Mouse (Mus musculus) midbrain, embryonic 16.5 days (tissue): ENCODE data around the gene Lamtor5. TPM values are rescaled to one million over a fixed set of nuclear protein-coding genes. Genes with fewer than 3 reads are reported as not detected.

ENCODE experiments used
- ATAC-seq: fragments of 200-750 bp; cut with Nextera tagmentation; 2 replicates; pipeline ENCODE4 v1.8.0; 2017; ENCODE audit warnings: moderate TSS enrichment
- H3K27ac ChIP-seq: fragments of 300-500 bp; sonication (generic); 2 replicates; pipeline ENCODE4 v1.5.1; 2014; ENCODE audit warnings: mild to moderate bottlenecking, low read length, mixed read lengths
- H3K27me3 ChIP-seq: fragments of 300-500 bp; sonication (generic); 2 replicates; pipeline ENCODE4 v1.6.1; 2014; ENCODE audit warnings: low read depth, low read length, mixed read lengths; ENCODE audit not compliant: control insufficient read depth, insufficient read depth
- H3K36me3 ChIP-seq: fragments of 300-500 bp; sonication (generic); 2 replicates; pipeline ENCODE4 v1.6.1; 2014; ENCODE audit warnings: mild to moderate bottlenecking, low read length, moderate library complexity, mixed read lengths; ENCODE audit not compliant: control insufficient read depth, insufficient read depth
- H3K4me1 ChIP-seq: fragments of 300-500 bp; sonication (generic); 2 replicates; pipeline ENCODE4 v1.6.1; 2014; ENCODE audit warnings: mild to moderate bottlenecking, low read length, mixed read lengths; ENCODE audit not compliant: control insufficient read depth, insufficient read depth
- H3K4me2 ChIP-seq: fragments of 300-500 bp; sonication (generic); 2 replicates; pipeline ENCODE4 v1.6.1; 2014; ENCODE audit warnings: mild to moderate bottlenecking, low read length, mixed read lengths
- H3K4me3 ChIP-seq: fragments of 300-500 bp; sonication (generic); 2 replicates; pipeline ENCODE4 v1.5.1; 2014; ENCODE audit warnings: low read depth, mild to moderate bottlenecking, low read length, moderate library complexity, mixed read lengths
- H3K9ac ChIP-seq: fragments of 300-500 bp; sonication (generic); 2 replicates; pipeline ENCODE4 v1.6.1; 2014; ENCODE audit warnings: low read depth, low read length, mixed read lengths
- H3K9me3 ChIP-seq: fragments of 300-500 bp; sonication (generic); replicated peaks from 2 replicates; pipeline ENCODE4 v1.6.1; 2014; ENCODE audit warnings: mild to moderate bottlenecking, low read length, mixed read lengths; ENCODE audit not compliant: control insufficient read depth, poor library complexity, severe bottlenecking
- WGBS: fragments of 180-500 bp; shearing (Covaris S2); extraction: QIAGEN DNeasy Blood & Tissue Kit; methylation state at CpG from one replicate; pipeline ENCODE4 v1.1.7; 2014; 5-methylcytosine and 5-hydroxymethylcytosine counted together
- polyA plus RNA-seq: library from polyadenylated mRNA; unstranded; fragments of >200 nt; fragmentation: Nextera tagmentation; extraction: Ambion mirVana; gene quantifications from 2 replicates; pipeline ENCODE4 v1.2.1, GENCODE M21; 2015

The Lamtor5 gene
- polyA plus RNA-seq, 1 experiment from 2014 or later, result 178 TPM

GRCm38 (mm10) chr3:107239607-107240006 lies 39.1 kb upstream of the Lamtor5 start, which contains the start of gene Prok1:
Gene Prok1 (minus strand): TSS chr3:107239707.
- Histone ChIP-seq H3K9ac (no peak within 1 kb of the TSS), H3K27me3 (no peaks in the 10 kb centered on the region; the same call in 1 of the 2 replicates), H3K4me2 (no peak within 1 kb of the TSS), H3K9me3 (no peaks in the 10 kb centered on the region), H3K4me3 (no peak within 1 kb of the TSS), H3K36me3 (no peaks in the 10 kb centered on the region), H3K27ac (no peak within 1 kb of the TSS), H3K4me1 (no peaks in the 10 kb centered on the region; the same call in 1 of the 2 replicates)
- ATAC-seq, result no peak
- WGBS, result 91% methylated on average over 9 of the region's 9 CpGs

- no peak overlapping the region for H3K4me3 ChIP-seq
- H3K4me2 ChIP-seq, result no peak overlapping the region
- no peaks in the 10 kb centered on the region for H3K9me3 ChIP-seq
- no peaks in the 10 kb centered on the region for H3K36me3 ChIP-seq
- ATAC-seq, result peak; percentile 66; the same call in 1 of the 2 replicates
- H3K27me3 ChIP-seq, result no peaks in the 10 kb centered on the region; the same call in 1 of the 2 replicates
- H3K4me1 ChIP-seq, result no peaks in the 10 kb centered on the region; the same call in 1 of the 2 replicates
- H3K9ac ChIP-seq, result no peak overlapping the region
- no peak overlapping the region for H3K27ac ChIP-seq
- 25% methylated on average over 14 of the region's 14 CpGs for WGBS
These were observed 37.1 kb upstream of the Lamtor5 start for GRCm38 (mm10) chr3:107241389-107242094.

GRCm38 (mm10) chr3:107246876-107247275 lies 31.8 kb upstream of the Lamtor5 start:
- Histone ChIP-seq H3K27me3 (no peaks in the 10 kb centered on the region; the same call in 1 of the 2 replicates), H3K4me1 (no peaks in the 10 kb centered on the region; the same call in 1 of the 2 replicates), H3K27ac (no peak overlapping the region), H3K36me3 (no peaks in the 10 kb centered on the region), H3K4me2 (no peak overlapping the region), H3K9ac (no peak overlapping the region), H3K9me3 (no peaks in the 10 kb centered on the region), H3K4me3 (no peak overlapping the region)
- WGBS, result 75% methylated on average over 6 of the region's 6 CpGs
- ATAC-seq, result no peak

- Histone ChIP-seq H3K27ac (no peak overlapping the region), H3K27me3 (no peaks in the 10 kb centered on the region; the same call in 1 of the 2 replicates), H3K9ac (no peak overlapping the region), H3K4me2 (no peak overlapping the region), H3K4me1 (no peaks in the 10 kb centered on the region), H3K4me3 (no peak overlapping the region), H3K9me3 (no peaks in the 10 kb centered on the region), H3K36me3 (no peaks in the 10 kb centered on the region)
- no peak for ATAC-seq
- 74% methylated on average over 3 of the region's 3 CpGs for WGBS
These were observed 29.6 kb upstream of the Lamtor5 start for GRCm38 (mm10) chr3:107249042-107249441.

GRCm38 (mm10) chr3:107250320-107250719 lies 28.3 kb upstream of the Lamtor5 start:
- no peak overlapping the region for H3K27ac ChIP-seq
- no peaks in the 10 kb centered on the region for H3K9me3 ChIP-seq
- WGBS, result 87% methylated on average over 2 of the region's 2 CpGs
- no peak overlapping the region for H3K4me2 ChIP-seq
- no peaks in the 10 kb centered on the region for H3K4me1 ChIP-seq
- H3K9ac ChIP-seq, result no peak overlapping the region
- no peak overlapping the region for H3K4me3 ChIP-seq
- no peaks in the 10 kb centered on the region for H3K27me3 ChIP-seq
- ATAC-seq, result no peak
- no peaks in the 10 kb centered on the region for H3K36me3 ChIP-seq

- Histone ChIP-seq H3K4me2 (no peak overlapping the region), H3K9ac (no peak overlapping the region), H3K4me3 (no peak overlapping the region), H3K36me3 (no peaks in the 10 kb centered on the region), H3K4me1 (no peaks in the 10 kb centered on the region), H3K9me3 (no peaks in the 10 kb centered on the region), H3K27ac (no peak overlapping the region), H3K27me3 (no peaks in the 10 kb centered on the region)
- WGBS, result 82% methylated on average over 4 of the region's 4 CpGs
- ATAC-seq, result no peak
These were observed 26.6 kb upstream of the Lamtor5 start for GRCm38 (mm10) chr3:107252035-107252434.

- no peak for ATAC-seq
- WGBS, result 86% methylated on average over 5 of the region's 5 CpGs
These were observed 24.7 kb upstream of the Lamtor5 start for GRCm38 (mm10) chr3:107253925-107254324.

GRCm38 (mm10) chr3:107255992-107256391 lies 22.7 kb upstream of the Lamtor5 start:
- ATAC-seq, result no peak
- WGBS, result 93% methylated on average over 3 of the region's 3 CpGs
- H3K9ac ChIP-seq, result no peak overlapping the region

More at GRCm38 (mm10) chr3:107253925-107254324, 24.7 kb upstream of the Lamtor5 start:
- no peaks in the 10 kb centered on the region for H3K9me3 ChIP-seq
- no peak overlapping the region for H3K4me2 ChIP-seq
- no peak overlapping the region for H3K9ac ChIP-seq
- H3K4me1 ChIP-seq, result no peaks in the 10 kb centered on the region
- H3K27me3 ChIP-seq, result no peaks in the 10 kb centered on the region
- no peaks in the 10 kb centered on the region for H3K36me3 ChIP-seq
- no peak overlapping the region for H3K4me3 ChIP-seq
- no peak overlapping the region for H3K27ac ChIP-seq

GRCm38 (mm10) chr3:107256724-107257123 lies 21.9 kb upstream of the Lamtor5 start:
- Histone ChIP-seq H3K4me2 (no peak overlapping the region), H3K4me3 (no peak overlapping the region), H3K27me3 (no peaks in the 10 kb centered on the region), H3K27ac (no peak overlapping the region), H3K36me3 (no peaks in the 10 kb centered on the region), H3K9me3 (no peaks in the 10 kb centered on the region), H3K9ac (no peak overlapping the region), H3K4me1 (peaks cover 11% of the 10 kb centered on the region)
- ATAC-seq, result no peak
- WGBS, result 56% methylated on average over 7 of the region's 7 CpGs

More at GRCm38 (mm10) chr3:107255992-107256391, 22.7 kb upstream of the Lamtor5 start:
- no peaks in the 10 kb centered on the region for H3K9me3 ChIP-seq
- no peak overlapping the region for H3K4me3 ChIP-seq
- H3K27me3 ChIP-seq, result no peaks in the 10 kb centered on the region
- no peak overlapping the region for H3K27ac ChIP-seq
- H3K4me1 ChIP-seq, result peaks cover 5% of the 10 kb centered on the region
- no peaks in the 10 kb centered on the region for H3K36me3 ChIP-seq
- H3K4me2 ChIP-seq, result no peak overlapping the region
